Mouse (Mus musculus): ENCODE data around the gene Dnmt3a. TPM values are rescaled to one million over a fixed set of nuclear protein-coding genes. Genes with fewer than 3 reads are reported as not detected.

The Dnmt3a gene
- total and polyA plus RNA-seq, 3 experiments: 15.9 to 34.4 TPM; not detected in 1

DNA sequence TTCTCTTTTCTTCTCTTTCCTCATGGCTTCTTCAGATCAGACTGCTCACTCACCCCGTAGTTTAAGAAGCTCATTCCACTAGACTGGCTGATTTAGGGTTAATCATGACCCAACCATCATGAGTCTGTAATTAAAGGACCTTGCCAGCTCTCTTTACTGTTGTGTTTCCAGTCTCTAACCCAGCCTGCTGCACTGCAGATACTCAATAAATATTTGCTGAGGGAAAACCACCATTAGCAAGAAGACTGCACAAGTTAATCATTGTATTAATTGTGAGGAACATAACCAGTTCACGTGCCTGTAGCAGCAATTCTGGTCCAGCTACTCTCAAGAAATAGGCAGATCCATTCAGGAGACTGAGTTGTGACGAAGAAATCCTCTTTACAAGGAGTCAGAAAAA lies 47.7 kb upstream of the Dnmt3a start:
- no peaks in the 10 kb centered on the region for H3K27me3 ChIP-seq (ENCODE audit: control insufficient read depth in 1 of 2, insufficient read depth in 2 of 2, low read length in 2 of 2)
- no peak overlapping the region for H3K4me3 ChIP-seq (ENCODE audit: control insufficient read depth in 1 of 2, insufficient read depth in 1 of 2, low read depth in 2 of 2, low read length in 2 of 2)
- no peak overlapping the region for H3K27ac ChIP-seq (ENCODE audit: control insufficient read depth, low read depth, low read length)
- TF ChIP-seq RAD21 (IDR thresholded peaks at IDR 0.05; ENCODE audit: low read depth, low read length) (no peak), MAX (IDR thresholded peaks at IDR 0.05; ENCODE audit: low read length) (no peak), CHD1 (IDR thresholded peaks at IDR 0.05; ENCODE audit: low read depth, low read length) (no peak), POLR2A (IDR thresholded peaks at IDR 0.05; ENCODE audit: control insufficient read depth in 1 of 2, insufficient read depth in 1 of 2, low read depth in 1 of 2, low read length in 2 of 2, poor library complexity in 1 of 2) (no peak), RCOR1 (IDR thresholded peaks at IDR 0.05; ENCODE audit: low read depth, low read length) (no peak), MYB (IDR thresholded peaks at IDR 0.05; ENCODE audit: low read depth, low read length) (no peak), SIN3A (IDR thresholded peaks at IDR 0.05; ENCODE audit: low read length) (no peak), POLR2AphosphoS5 (IDR thresholded peaks at IDR 0.05; ENCODE audit: borderline replicate concordance, low read depth, low read length) (no peak)
- H3K9me3 ChIP-seq (replicated peaks; ENCODE audit: insufficient read depth, low read length): no peaks in the 10 kb centered on the region
- no peak for DNase-seq (ENCODE audit: low read depth, low spot score)
- no peaks in the 10 kb centered on the region for H3K4me1 ChIP-seq (ENCODE audit: control insufficient read depth in 1 of 2, insufficient read depth in 2 of 2, low read length in 2 of 2)
- H3K79me2 ChIP-seq (ENCODE audit: control insufficient read depth, insufficient read depth, low read length, poor library complexity): no peaks in the 10 kb centered on the region
- H3K9ac ChIP-seq (ENCODE audit: control insufficient read depth, low read depth, low read length, poor library complexity, severe bottlenecking): no peak overlapping the region
- peaks cover 0 to 5% of the 10 kb centered on the region in 2 experiments; a peak in 2 of 4 replicates for H3K36me3 ChIP-seq (ENCODE audit: control insufficient read depth in 1 of 2, insufficient read depth in 2 of 2, low read length in 2 of 2)

DNA sequence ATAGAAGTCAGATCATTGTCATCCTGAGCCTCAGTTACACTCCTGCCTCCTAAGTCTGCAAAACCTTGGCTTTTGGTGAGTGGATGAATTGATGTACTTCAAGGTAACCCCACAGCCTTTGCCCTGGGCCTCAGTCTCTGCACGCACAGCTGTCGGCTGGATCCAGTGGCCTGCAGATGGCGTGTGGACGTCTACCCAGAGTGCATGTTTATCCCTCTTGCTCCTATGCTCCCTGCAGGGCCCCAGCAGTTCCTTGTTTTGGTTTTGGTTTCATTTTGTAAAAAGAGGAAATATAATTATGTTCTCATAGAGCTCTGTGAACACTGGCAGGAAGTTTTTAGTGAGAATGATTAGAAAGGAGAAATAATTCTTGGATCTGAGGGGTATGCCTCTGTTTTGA lies 46.4 kb upstream of the Dnmt3a start:
- Histone ChIP-seq H3K27ac (ENCODE audit: control insufficient read depth, low read depth, low read length) (peak overlapping the region; percentile 22), H3K9ac (ENCODE audit: control insufficient read depth, low read depth, low read length, poor library complexity, severe bottlenecking) (peak overlapping the region; percentile 48)
- TF ChIP-seq ZC3H11A (IDR thresholded peaks at IDR 0.05; ENCODE audit: low read depth, low read length) (0 out of 2 replicates have a peak, but pooled peaks have one; percentile 9), ETS1 (IDR thresholded peaks at IDR 0.05; ENCODE audit: low read depth, low read length) (peak; percentile 98), ZNF384 (IDR thresholded peaks at IDR 0.05; ENCODE audit: low read depth, low read length) (no peak), CTCF (IDR thresholded peaks at IDR 0.05 in 2 of 3, conservative IDR thresholded peaks at IDR 0.05 in 1 of 3; ENCODE audit: control insufficient read depth in 1 of 3, insufficient read depth in 1 of 3, low read depth in 2 of 3, low read length in 3 of 3, poor library complexity in 1 of 3, severe bottlenecking in 1 of 3) (peak; percentile 21 to 53 (median 47); a peak in 5 of 6 replicates), SMC3 (IDR thresholded peaks at IDR 0.05; ENCODE audit: low read depth, low read length) (peak; percentile 44), SIN3A (IDR thresholded peaks at IDR 0.05; ENCODE audit: low read length) (peak; percentile 95), ELF1 (IDR thresholded peaks at IDR 0.05; ENCODE audit: low read depth, low read length) (peak; percentile 74), TBP (IDR thresholded peaks at IDR 0.05; ENCODE audit: low read depth, low read length) (no peak), RAD21 (IDR thresholded peaks at IDR 0.05; ENCODE audit: low read depth, low read length) (peak; percentile 17), HCFC1 (IDR thresholded peaks at IDR 0.05; ENCODE audit: low read depth, low read length) (peak; percentile 80), MXI1 (IDR thresholded peaks at IDR 0.05; ENCODE audit: low read depth, low read length) (peak; percentile 91), NRF1 (IDR thresholded peaks at IDR 0.05; ENCODE audit: insufficient read depth, low read depth, low read length, poor library complexity, severe bottlenecking) (no peak), EP300 (IDR thresholded peaks at IDR 0.05; ENCODE audit: low read depth in 1 of 2, low read length in 2 of 2) (no peak; a peak in 1 of 4 replicates), USF2 (IDR thresholded peaks at IDR 0.05; ENCODE audit: borderline replicate concordance in 1 of 2, insufficient read depth in 1 of 2, low read depth in 1 of 2, low read length in 2 of 2) (no peak), TCF12 (IDR thresholded peaks at IDR 0.05; ENCODE audit: low read depth, low read length) (no peak), ZMIZ1 (IDR thresholded peaks at IDR 0.05; ENCODE audit: low read depth, low read length) (no peak), NELFE (IDR thresholded peaks at IDR 0.05; ENCODE audit: low read depth, low read length) (0 out of 2 replicates have a peak, but pooled peaks have one; percentile 12)

More for the DNA sequence above, 46.4 kb upstream of the Dnmt3a start:
- H3K9me3 ChIP-seq (replicated peaks; ENCODE audit: insufficient read depth, low read length): no peaks in the 10 kb centered on the region
- peaks cover 0 to 5% of the 10 kb centered on the region in 2 experiments; a peak in 2 of 4 replicates for H3K36me3 ChIP-seq (ENCODE audit: control insufficient read depth in 1 of 2, insufficient read depth in 2 of 2, low read length in 2 of 2)
- no peaks in the 10 kb centered on the region for H3K4me1 ChIP-seq (ENCODE audit: control insufficient read depth in 1 of 2, insufficient read depth in 2 of 2, low read length in 2 of 2)
- peak; percentile 83 for DNase-seq (ENCODE audit: low read depth, low spot score)
- H3K27me3 ChIP-seq (ENCODE audit: control insufficient read depth in 1 of 2, insufficient read depth in 2 of 2, low read length in 2 of 2): no peaks in the 10 kb centered on the region
- peak overlapping the region; percentile 48 to 53 for H3K4me3 ChIP-seq (ENCODE audit: control insufficient read depth in 1 of 2, insufficient read depth in 1 of 2, low read depth in 2 of 2, low read length in 2 of 2)
- no peaks in the 10 kb centered on the region for H3K79me2 ChIP-seq (ENCODE audit: control insufficient read depth, insufficient read depth, low read length, poor library complexity)

Data from MEL (cell line).